Mouse (Mus musculus) limb, embryonic 12.5 days (tissue): ENCODE data around the gene Tnks2. TPM values are rescaled to one million over a fixed set of nuclear protein-coding genes. Genes with fewer than 3 reads are reported as not detected.

Experiments
- ATAC-seq: fragments of 200-750 bp; cut with Nextera tagmentation; 2 replicates; pipeline ENCODE4 v1.8.0; 2017; ENCODE audit warnings: low read depth, moderate TSS enrichment; ENCODE audit not compliant: insufficient number of reproducible peaks, insufficient read depth, low FRiP score, low TSS enrichment
- H3K27ac ChIP-seq: fragments of 300-500 bp; sonication (generic); 2 replicates; pipeline ENCODE4 v1.5.1; 2016; ENCODE audit warnings: mild to moderate bottlenecking, moderate library complexity
- H3K27me3 ChIP-seq: fragments of 300-500 bp; sonication (generic); 2 replicates; pipeline ENCODE4 v1.6.1; 2016; ENCODE audit warnings: mild to moderate bottlenecking, moderate library complexity
- H3K36me3 ChIP-seq: fragments of 300-500 bp; sonication (generic); 2 replicates; pipeline ENCODE4 v1.6.1; 2016; ENCODE audit warnings: mild to moderate bottlenecking, moderate library complexity
- H3K4me1 ChIP-seq: fragments of 300-500 bp; sonication (generic); replicated peaks from 2 replicates; pipeline ENCODE4 v1.6.1; 2016
- H3K4me2 ChIP-seq: fragments of 300-500 bp; sonication (generic); 2 replicates; pipeline ENCODE4 v1.6.1; 2016; ENCODE audit warnings: mild to moderate bottlenecking, moderate library complexity
- H3K4me3 ChIP-seq: fragments of 300-500 bp; sonication (generic); replicated peaks from 2 replicates; pipeline ENCODE4 v1.5.1; 2016; ENCODE audit warnings: mild to moderate bottlenecking
- H3K9ac ChIP-seq: fragments of 300-500 bp; sonication (generic); replicated peaks from 2 replicates; pipeline ENCODE4 v1.6.1; 2016; ENCODE audit warnings: mild to moderate bottlenecking, moderate library complexity
- H3K9me3 ChIP-seq: fragments of 300-500 bp; sonication (generic); 2 replicates; pipeline ENCODE4 v1.6.1; 2016; ENCODE audit warnings: mild to moderate bottlenecking, moderate library complexity
- WGBS: fragments of 180-500 bp; shearing (Covaris S2); methylation state at CpG from one replicate; pipeline ENCODE4 v1.1.7; 2016; 5-methylcytosine and 5-hydroxymethylcytosine counted together
- polyA plus RNA-seq: library from polyadenylated mRNA; unstranded; fragments of >200 nt; fragmentation: Nextera tagmentation; extraction: Ambion mirVana; gene quantifications from 2 replicates; pipeline ENCODE4 v1.2.1, GENCODE M21; 2016

Gene Tnks2
- polyA plus RNA-seq, 1 experiment from 2014 or later: 77.0 TPM

DNA sequence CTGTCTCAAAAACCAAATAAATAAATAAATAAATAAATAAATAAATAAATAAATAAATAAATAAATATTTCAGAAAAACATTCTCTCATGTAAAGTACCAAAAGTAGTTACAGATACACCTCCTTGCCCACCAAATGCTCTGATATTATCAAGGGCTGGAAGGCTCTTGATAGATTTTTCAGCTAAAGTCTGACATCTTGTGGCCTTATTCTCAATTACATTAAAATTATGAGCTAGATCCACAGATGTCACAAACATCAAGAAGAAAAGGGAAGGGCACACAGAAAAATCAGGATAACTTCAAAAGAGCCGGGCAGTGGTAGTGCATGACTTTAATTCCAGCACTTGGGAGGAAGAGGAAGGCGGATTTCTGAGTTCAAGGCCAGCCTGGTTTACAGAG is 88.0 kb downstream of the Tnks2 start:
- no peaks in the 10 kb centered on the region for H3K27me3 ChIP-seq
- no peak overlapping the region for H3K9ac ChIP-seq
- H3K36me3 ChIP-seq: no peaks in the 10 kb centered on the region
- no peak overlapping the region for H3K4me2 ChIP-seq
- 59% methylated on average over 2 of the region's 2 CpGs for WGBS
- H3K27ac ChIP-seq: no peak overlapping the region
- H3K9me3 ChIP-seq: no peaks in the 10 kb centered on the region
- ATAC-seq: no peak
- H3K4me1 ChIP-seq: peaks cover 12% of the 10 kb centered on the region
- no peak overlapping the region for H3K4me3 ChIP-seq

DNA sequence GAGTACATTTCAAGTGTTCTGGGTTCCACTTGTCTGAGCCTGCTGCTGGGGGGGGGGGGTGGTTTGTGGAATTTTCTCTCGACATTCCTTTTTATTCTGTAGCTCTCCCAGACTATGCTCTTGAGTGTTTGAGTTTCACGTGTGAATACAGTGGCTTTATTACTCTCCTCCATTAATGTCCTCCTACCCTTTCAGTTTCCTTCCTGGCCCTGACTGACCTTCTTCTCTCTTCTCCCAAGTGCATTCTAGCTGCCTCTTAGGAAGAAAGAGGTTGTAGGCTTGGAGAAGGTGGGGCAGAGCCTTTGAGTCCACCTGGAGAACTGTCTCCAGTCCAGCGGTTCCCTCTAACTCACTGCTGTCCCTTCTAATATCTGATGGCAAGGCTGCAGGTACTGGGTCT is 88.9 kb downstream of the Tnks2 start:
- H3K27ac ChIP-seq: no peak overlapping the region
- ATAC-seq: no peak
- H3K4me1 ChIP-seq: peaks cover 15% of the 10 kb centered on the region
- WGBS: 49% methylated on average over 3 of the region's 3 CpGs
- H3K9me3 ChIP-seq: no peaks in the 10 kb centered on the region
- no peaks in the 10 kb centered on the region for H3K36me3 ChIP-seq
- no peak overlapping the region for H3K4me3 ChIP-seq
- no peak overlapping the region for H3K9ac ChIP-seq
- H3K27me3 ChIP-seq: no peaks in the 10 kb centered on the region
- H3K4me2 ChIP-seq: no peak overlapping the region

DNA sequence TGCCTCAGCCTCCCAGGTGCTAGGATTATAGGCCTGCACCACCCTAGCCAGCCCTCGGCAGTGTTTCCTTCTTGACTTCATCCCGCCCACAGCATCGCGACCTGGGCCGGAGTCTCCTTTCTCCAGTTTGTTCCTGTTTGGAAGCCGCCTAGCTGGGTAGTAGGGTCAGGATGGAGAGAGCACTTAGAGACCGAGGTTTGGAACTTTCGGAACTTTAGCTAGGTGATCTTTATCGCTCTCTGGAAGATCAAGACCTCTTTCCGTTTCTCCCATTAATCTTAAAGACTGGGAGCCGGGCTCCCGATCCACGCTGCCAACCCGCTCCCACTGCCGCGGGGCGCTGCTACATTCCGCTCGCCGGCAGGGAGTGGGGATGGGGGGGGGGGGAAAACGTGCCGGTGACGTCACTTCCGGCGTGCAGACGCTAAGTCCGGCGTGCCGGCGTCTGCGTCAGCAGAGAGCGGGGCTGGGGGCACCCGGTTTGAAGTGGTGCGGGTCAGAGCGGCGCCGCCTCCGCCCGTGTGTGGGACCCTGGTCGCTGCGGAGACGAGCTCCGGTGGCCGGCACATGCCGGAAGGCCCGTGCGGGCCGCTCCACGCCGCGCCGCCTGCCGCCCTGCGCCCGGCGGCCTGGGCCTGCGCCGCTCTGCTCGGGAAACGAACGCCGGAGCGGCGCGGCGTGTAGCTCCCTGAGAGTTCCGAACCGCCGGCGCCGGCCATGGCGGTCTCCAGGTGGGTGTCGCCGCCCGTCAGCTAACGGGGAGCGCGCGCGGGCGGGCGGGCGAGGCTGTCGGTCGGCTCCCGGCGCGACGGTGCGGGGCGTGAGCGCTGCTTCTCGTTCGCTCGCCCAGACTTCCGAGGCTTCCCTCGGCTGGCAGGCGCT is 91.9 kb downstream of the Tnks2 start, which contains the start of gene Btaf1:
Gene Btaf1, plus strand, starts transcription at position 409 of the 882 bp plus-strand sequence.
- peak within 1 kb of the TSS; percentile 95 for H3K4me3 ChIP-seq
- H3K4me1 ChIP-seq: peaks cover 12% of the 10 kb centered on the region
- ATAC-seq: peak; percentile 95

DNA sequence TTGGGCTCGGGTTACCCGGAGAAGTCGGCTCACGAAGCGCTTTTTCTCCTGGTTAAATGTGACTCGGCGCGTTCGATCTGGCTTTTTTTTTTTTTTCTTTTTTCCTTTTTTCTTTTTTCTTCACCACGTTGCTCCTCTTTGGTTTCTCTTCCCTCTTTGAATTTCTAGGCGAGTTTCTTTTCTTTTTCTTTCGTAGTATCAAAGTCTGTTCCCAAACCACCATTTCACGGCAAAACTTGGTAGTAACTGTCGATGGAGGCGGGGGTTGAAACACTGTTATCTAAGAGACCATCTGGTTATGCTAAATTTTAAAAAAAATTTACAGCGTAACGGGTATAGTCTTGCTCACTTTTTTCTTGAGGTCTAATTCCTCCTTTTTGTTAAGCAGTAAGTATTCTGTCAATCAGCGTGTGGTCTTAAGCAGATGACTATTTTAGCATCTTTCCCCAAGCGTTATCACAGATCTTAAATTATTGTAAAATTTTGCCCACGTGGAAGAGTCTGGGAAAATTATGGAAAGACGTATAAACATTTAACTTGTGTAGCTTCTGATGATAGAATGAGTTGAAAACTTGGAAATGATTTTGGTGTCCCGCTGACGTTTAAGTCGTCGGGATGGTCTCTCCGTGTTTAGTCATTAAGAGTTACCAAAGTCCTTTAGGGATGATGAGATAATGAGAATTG is 92.7 kb downstream of the Tnks2 start:
- no peak for ATAC-seq
- Histone ChIP-seq H3K27me3 (no peaks in the 10 kb centered on the region), H3K4me3 (peak overlapping the region; percentile 95), H3K9me3 (no peaks in the 10 kb centered on the region), H3K9ac (peak overlapping the region; percentile 92), H3K4me1 (peaks cover 12% of the 10 kb centered on the region), H3K4me2 (peak overlapping the region; percentile 70), H3K36me3 (no peaks in the 10 kb centered on the region), H3K27ac (peak overlapping the region; percentile 96)
- WGBS: 3% methylated on average over 26 of the region's 26 CpGs

More for the DNA sequence above, 91.9 kb downstream of the Tnks2 start, which contains the start of gene Btaf1:
- no peaks in the 10 kb centered on the region for H3K36me3 ChIP-seq
- under 1% methylated on average over 76 of the region's 98 CpGs for WGBS
- H3K9ac ChIP-seq: peak within 1 kb of the TSS; percentile 92
- H3K27ac ChIP-seq: peak within 1 kb of the TSS; percentile 96
- H3K9me3 ChIP-seq: no peaks in the 10 kb centered on the region
- H3K27me3 ChIP-seq: no peaks in the 10 kb centered on the region
- peak within 1 kb of the TSS; percentile 70 for H3K4me2 ChIP-seq

DNA sequence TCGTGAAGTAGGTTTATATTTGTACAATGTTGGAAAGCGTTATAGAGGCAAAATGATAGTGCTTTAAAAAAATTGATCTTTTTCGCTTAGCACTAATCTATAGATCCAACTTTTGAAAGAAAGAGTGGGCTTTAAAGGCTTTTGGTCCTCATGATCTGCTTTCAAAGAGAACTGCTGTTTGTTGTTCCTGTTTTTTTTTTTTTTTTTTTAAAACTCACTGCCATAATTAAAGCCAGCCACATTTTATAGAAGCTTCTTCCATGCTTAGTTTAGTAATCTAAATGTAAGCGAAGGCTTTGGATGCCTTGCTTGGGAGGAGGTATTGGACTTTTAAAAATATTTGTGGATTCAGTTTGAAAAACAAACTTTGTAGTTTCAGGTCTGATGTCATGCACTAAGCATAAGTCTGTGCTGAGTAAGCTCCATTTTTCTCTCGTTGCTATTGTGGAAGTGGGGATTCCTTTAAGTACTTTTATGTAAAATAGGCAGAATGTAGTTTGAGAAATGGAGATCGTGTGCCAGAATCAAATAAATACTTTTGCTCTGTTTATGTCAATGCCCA is 93.8 kb downstream of the Tnks2 start:
- H3K9me3 ChIP-seq: no peaks in the 10 kb centered on the region
- no peak for ATAC-seq

DNA sequence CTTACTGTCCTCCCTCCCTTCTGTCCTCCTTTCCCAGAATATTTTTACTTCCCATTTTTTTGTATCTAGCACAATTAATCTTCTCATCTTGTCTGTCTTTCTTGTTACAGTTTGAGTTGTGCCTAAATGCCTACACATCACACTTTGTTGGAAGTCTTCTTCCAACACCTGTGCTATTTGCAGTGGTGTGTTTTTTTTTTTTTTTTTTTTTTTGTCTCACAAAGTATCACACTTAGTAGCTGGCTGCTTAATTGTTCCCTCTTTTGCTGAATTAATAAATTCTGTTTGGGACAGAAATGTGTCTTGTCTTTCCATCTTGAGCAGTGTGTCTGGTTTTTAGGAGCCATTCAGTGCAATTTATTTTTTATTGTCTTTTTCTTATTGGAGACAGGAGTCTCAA is 95.8 kb downstream of the Tnks2 start:
- Histone ChIP-seq H3K9ac (no peak overlapping the region), H3K27ac (no peak overlapping the region), H3K4me2 (no peak overlapping the region), H3K9me3 (no peaks in the 10 kb centered on the region), H3K4me3 (no peak overlapping the region), H3K36me3 (no peaks in the 10 kb centered on the region), H3K27me3 (no peaks in the 10 kb centered on the region), H3K4me1 (peaks cover 12% of the 10 kb centered on the region)
- ATAC-seq: no peak

More for the DNA sequence above, 93.8 kb downstream of the Tnks2 start:
- Histone ChIP-seq H3K4me1 (peaks cover 12% of the 10 kb centered on the region), H3K27me3 (no peaks in the 10 kb centered on the region), H3K4me3 (no peak overlapping the region), H3K36me3 (no peaks in the 10 kb centered on the region), H3K9ac (no peak overlapping the region), H3K4me2 (peak overlapping the region; percentile 70; the same call in 1 of the 2 replicates), H3K27ac (no peak overlapping the region)
- 73% methylated on average over 6 of the region's 6 CpGs for WGBS

DNA sequence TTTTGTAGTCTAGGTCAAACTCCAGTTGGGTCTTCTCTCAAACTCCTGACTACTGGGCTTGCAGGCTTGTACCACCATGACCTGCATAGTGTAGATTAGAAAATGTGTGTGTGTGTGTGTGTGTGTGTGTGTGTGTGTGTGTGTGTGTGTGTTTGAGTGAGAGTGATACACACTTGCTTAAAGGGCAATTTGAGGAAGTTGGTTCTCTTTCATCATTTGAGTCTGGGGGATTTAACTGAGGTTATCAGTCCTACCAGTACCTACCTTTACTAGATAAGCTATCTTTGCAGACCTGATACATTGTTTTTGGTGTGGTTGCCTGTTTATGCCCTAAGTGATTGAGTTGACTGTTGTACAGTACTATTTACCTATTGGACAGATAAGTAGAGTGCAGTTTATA is 98.1 kb downstream of the Tnks2 start:
- Histone ChIP-seq H3K27ac (no peak overlapping the region), H3K36me3 (0 out of 2 replicates have a peak, but pooled peaks cover 4% of the 10 kb centered on the region), H3K4me2 (no peak overlapping the region), H3K4me3 (no peak overlapping the region), H3K27me3 (no peaks in the 10 kb centered on the region), H3K4me1 (peaks cover 5% of the 10 kb centered on the region), H3K9me3 (no peaks in the 10 kb centered on the region), H3K9ac (no peak overlapping the region)
- ATAC-seq: no peak

DNA sequence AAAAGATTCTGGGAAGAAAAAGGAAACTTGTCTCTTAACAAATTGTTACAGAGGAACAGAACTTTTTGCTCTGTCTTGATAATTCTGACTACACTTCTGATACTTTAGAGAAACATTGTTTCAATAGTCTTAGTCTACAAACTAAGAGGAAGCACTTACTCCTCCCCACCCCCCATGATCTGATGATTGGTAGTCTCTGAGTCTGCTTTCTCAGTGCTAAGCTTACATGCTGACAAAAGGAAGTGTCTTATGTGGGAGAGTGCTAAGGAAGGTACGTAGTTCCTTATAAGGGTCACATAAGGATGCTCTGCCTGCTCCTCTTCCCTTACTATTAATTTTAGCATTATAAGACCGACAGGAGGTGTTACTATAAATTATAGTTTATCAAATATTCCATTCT is 98.6 kb downstream of the Tnks2 start:
- Histone ChIP-seq H3K9me3 (no peaks in the 10 kb centered on the region), H3K4me3 (no peak overlapping the region), H3K9ac (no peak overlapping the region), H3K27ac (no peak overlapping the region), H3K4me2 (no peak overlapping the region), H3K27me3 (no peaks in the 10 kb centered on the region), H3K36me3 (0 out of 2 replicates have a peak, but pooled peaks cover 4% of the 10 kb centered on the region), H3K4me1 (no peaks in the 10 kb centered on the region)
- 96% methylated on average over 2 of the region's 2 CpGs for WGBS
- ATAC-seq: no peak

DNA sequence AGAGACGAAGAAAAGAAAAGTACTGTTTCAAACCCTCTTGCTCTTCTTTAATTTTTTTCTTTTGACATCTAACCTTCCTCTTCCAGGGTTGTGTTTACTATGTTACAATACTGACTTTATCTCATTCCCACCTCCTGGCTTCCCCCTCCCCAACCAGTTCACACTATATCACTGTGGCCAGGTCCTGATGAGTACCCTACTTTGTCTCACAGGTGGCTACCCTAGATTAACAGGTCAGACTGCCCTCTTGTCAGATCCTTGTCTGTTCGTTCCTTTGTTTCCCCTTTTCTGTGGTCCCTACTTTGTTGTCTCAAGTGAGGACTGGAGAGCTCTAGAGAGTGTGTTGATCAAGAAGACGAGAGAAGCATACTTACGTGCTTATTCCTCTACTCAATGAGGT is 102.3 kb downstream of the Tnks2 start:
- H3K4me1 ChIP-seq: no peaks in the 10 kb centered on the region
- 0 out of 2 replicates have a peak, but pooled peaks cover 4% of the 10 kb centered on the region for H3K36me3 ChIP-seq
- H3K4me3 ChIP-seq: no peak overlapping the region
- no peak overlapping the region for H3K27ac ChIP-seq
- H3K9me3 ChIP-seq: no peaks in the 10 kb centered on the region
- WGBS: 92% methylated on average over 4 of the region's 4 CpGs
- no peak for ATAC-seq
- no peak overlapping the region for H3K4me2 ChIP-seq
- H3K27me3 ChIP-seq: no peaks in the 10 kb centered on the region
- H3K9ac ChIP-seq: no peak overlapping the region

DNA sequence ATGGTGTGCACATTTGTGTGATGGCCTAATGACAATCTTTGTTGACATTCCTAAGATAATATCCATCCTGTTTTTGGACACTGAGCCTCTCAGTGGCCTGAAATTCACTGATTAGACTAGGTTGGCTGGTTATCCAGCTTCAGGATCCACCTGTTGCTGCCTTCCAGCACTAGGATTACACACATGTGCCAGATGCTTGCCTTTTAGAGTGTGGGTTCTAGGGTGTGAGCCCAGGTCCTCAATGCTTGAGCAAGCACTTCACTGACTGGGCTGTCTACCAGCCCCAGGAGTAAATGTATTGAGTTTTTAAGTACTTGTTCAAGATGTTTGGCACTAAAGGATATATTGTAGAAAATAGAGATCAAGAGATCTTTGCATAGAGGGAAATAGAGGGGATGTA is 104.0 kb downstream of the Tnks2 start:
- no peak overlapping the region for H3K9ac ChIP-seq
- H3K27ac ChIP-seq: no peak overlapping the region
- no peak for ATAC-seq
- H3K36me3 ChIP-seq: 0 out of 2 replicates have a peak, but pooled peaks cover 4% of the 10 kb centered on the region
- no peaks in the 10 kb centered on the region for H3K9me3 ChIP-seq
- H3K4me1 ChIP-seq: no peaks in the 10 kb centered on the region
- H3K4me2 ChIP-seq: no peak overlapping the region
- H3K4me3 ChIP-seq: no peak overlapping the region
- H3K27me3 ChIP-seq: no peaks in the 10 kb centered on the region

DNA sequence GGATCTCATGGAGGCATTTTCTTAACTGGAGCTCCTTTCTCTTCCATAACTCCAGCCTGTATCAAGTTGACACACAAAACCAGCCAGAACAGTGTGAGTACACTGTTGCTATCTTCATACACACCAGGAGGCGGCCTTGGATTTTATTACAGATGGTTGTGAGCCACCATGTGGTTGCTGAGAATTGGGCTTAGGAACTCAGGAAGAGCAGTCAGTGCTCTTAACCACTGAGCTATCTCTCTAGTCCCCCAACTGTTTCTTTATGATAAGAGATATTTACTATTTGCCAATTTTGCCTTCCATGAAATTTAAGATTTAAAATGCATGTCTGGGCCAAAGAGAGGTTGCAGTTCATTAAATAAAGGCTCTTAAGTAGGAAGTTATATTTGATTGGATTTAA is 106.0 kb downstream of the Tnks2 start:
- no peak overlapping the region for H3K27ac ChIP-seq
- H3K4me1 ChIP-seq: no peaks in the 10 kb centered on the region
- no peaks in the 10 kb centered on the region for H3K27me3 ChIP-seq
- no peak overlapping the region for H3K4me2 ChIP-seq
- no peak for ATAC-seq
- H3K9me3 ChIP-seq: no peaks in the 10 kb centered on the region
- H3K9ac ChIP-seq: no peak overlapping the region
- 90% methylated on average over 1 of the region's 1 CpGs for WGBS
- no peak overlapping the region for H3K4me3 ChIP-seq
- peaks cover 4% of the 10 kb centered on the region; the same call in 1 of the 2 replicates for H3K36me3 ChIP-seq
